Mouse (Mus musculus) small intestine, adult 2 months (tissue): Measurements from ENCODE around the gene 2610001J05Rik. TPM values are rescaled to one million over a fixed set of nuclear protein-coding genes. Genes with fewer than 3 reads are reported as not detected.

Source experiments
- H3K27ac ChIP-seq: fragments of 200-500 bp; 2 replicates; pipeline ENCODE4 v1.5.1; 2012; ENCODE audit warnings: low read depth, low read length, control low read depth, inconsistent platforms; ENCODE audit not compliant: insufficient read depth
- H3K27me3 ChIP-seq: fragments of 200-500 bp; 2 replicates; pipeline ENCODE4 v1.6.1; 2012; ENCODE audit warnings: mild to moderate bottlenecking, moderate library complexity, low read length, inconsistent platforms; ENCODE audit not compliant: control insufficient read depth, insufficient read depth
- H3K36me3 ChIP-seq: fragments of 200-500 bp; 2 replicates; pipeline ENCODE4 v1.6.1; 2012; ENCODE audit warnings: mild to moderate bottlenecking, low read length, control low read depth, inconsistent platforms; ENCODE audit not compliant: control insufficient read depth, insufficient read depth
- H3K4me1 ChIP-seq: fragments of 200-500 bp; 2 replicates; pipeline ENCODE4 v1.6.1; 2012; ENCODE audit warnings: low read length, inconsistent platforms, mixed read lengths; ENCODE audit not compliant: control insufficient read depth, insufficient read depth, insufficient read length
- H3K4me3 ChIP-seq: fragments of 200-500 bp; 2 replicates; pipeline ENCODE4 v1.5.1; 2012; ENCODE audit warnings: low read depth, mild to moderate bottlenecking, control low read depth, inconsistent platforms, low read length, moderate library complexity
- CTCF ChIP-seq: fragments of 200-500 bp; IDR thresholded peaks from 2 replicates; pipeline ENCODE4 v1.5.1; 2012; ENCODE audit warnings: low read depth, mild to moderate bottlenecking, control low read depth, inconsistent platforms, low read length, moderate library complexity, mixed read lengths; ENCODE audit not compliant: insufficient replicate concordance, insufficient read length; ENCODE audit errors: extremely low read depth
- POLR2A ChIP-seq: fragments of 200-500 bp; IDR thresholded peaks from 2 replicates; pipeline ENCODE4 v1.6.1; 2012; ENCODE audit warnings: low read depth, mild to moderate bottlenecking, control low read depth, inconsistent platforms, low read length, moderate library complexity
- WGBS: fragments of 180-500 bp; shearing (Covaris S2); methylation state at CpG from one replicate; pipeline ENCODE4 v1.1.7; 2018; 5-methylcytosine and 5-hydroxymethylcytosine counted together
- polyA plus RNA-seq: library from polyadenylated mRNA; depleted of rRNA; stranded (reverse); fragments of >200 nt; gene quantifications from 2 replicates; pipeline ENCODE4 v1.2.3, GENCODE M21; 2012; rRNA removed

The 2610001J05Rik gene
- polyA plus RNA-seq, 1 experiment = 5.3 TPM

DNA sequence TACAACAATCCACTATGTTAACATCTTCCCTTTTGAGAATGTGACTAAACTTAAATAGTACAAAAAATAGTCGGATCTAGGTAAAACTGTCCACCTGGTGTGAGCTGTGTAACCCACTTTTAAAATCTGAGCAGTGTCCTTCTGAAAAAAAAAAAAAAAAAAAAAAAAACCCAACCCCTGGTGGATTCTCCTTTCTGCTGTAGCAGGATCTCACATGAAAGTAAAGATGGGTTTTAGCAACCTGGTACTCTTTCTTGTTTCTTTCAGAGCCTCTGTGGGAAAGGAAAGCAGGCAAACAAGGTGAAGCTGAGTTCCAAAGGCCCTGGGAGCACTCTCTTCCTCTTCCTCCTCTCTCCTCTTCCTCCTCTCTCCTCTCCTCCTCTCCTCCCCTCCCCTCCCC lies 42.4 kb downstream of the 2610001J05Rik start:
- Histone ChIP-seq H3K4me3 (no peak overlapping the region), H3K36me3 (no peaks in the 10 kb centered on the region), H3K27me3 (no peaks in the 10 kb centered on the region), H3K27ac (no peak overlapping the region), H3K4me1 (no peaks in the 10 kb centered on the region)
- TF ChIP-seq POLR2A (no peak), CTCF (no peak)
- 69% methylated on average over 1 of the region's 1 CpGs for WGBS

Other genes starting within 250 kb of the 2610001J05Rik start
- 0.25 and 0.77 TPM in 2 replicates for gene Bmt2, start 193.6 kb downstream of the 2610001J05Rik start, polyA plus RNA-seq
- 0.77 and 1.3 TPM in 2 replicates for gene Gpr85, start 31.6 kb downstream of the 2610001J05Rik start, polyA plus RNA-seq